Mouse (Mus musculus) embryonic facial prominence, embryonic 11.5 days (tissue): ENCODE data around the gene Ppm1b. TPM values are rescaled to one million over a fixed set of nuclear protein-coding genes. Genes with fewer than 3 reads are reported as not detected.

Source experiments
- ATAC-seq: fragments of 200-750 bp; cut with Nextera tagmentation; replicated peaks from 2 replicates; pipeline ENCODE4 v1.8.0; 2017; ENCODE audit warnings: low read depth; ENCODE audit not compliant: insufficient number of reproducible peaks, low FRiP score, low TSS enrichment
- DNase-seq: peaks from one replicate; pipeline ENCODE4 v3.0.0-alpha.2; 2015; ENCODE audit warnings: low spot score
- H3K27ac ChIP-seq: fragments of 300-500 bp; sonication (generic); replicated peaks from 2 replicates; pipeline ENCODE4 v1.5.1; 2014; ENCODE audit warnings: mild to moderate bottlenecking, low read depth, low read length, control low read depth
- H3K27me3 ChIP-seq: fragments of 300-500 bp; sonication (generic); 2 replicates; pipeline ENCODE4 v1.6.1; 2014; ENCODE audit warnings: mild to moderate bottlenecking, low read length, moderate library complexity, mixed read lengths; ENCODE audit not compliant: control insufficient read depth, insufficient read depth
- H3K36me3 ChIP-seq: fragments of 300-500 bp; sonication (generic); replicated peaks from 2 replicates; pipeline ENCODE4 v1.6.1; 2014; ENCODE audit warnings: low read depth, mild to moderate bottlenecking, low read length, moderate library complexity, mixed read lengths; ENCODE audit not compliant: control insufficient read depth, insufficient read depth
- H3K4me1 ChIP-seq: fragments of 300-500 bp; sonication (generic); 2 replicates; pipeline ENCODE4 v1.6.1; 2014; ENCODE audit warnings: low read length, mixed read lengths; ENCODE audit not compliant: control insufficient read depth, insufficient read depth
- H3K4me2 ChIP-seq: fragments of 300-500 bp; sonication (generic); 2 replicates; pipeline ENCODE4 v1.6.1; 2014; ENCODE audit warnings: low read depth, mild to moderate bottlenecking, control low read depth, low read length, moderate library complexity
- H3K4me3 ChIP-seq: fragments of 300-500 bp; sonication (generic); 2 replicates; pipeline ENCODE4 v1.5.1; 2014; ENCODE audit warnings: low read depth, low read length, control low read depth
- H3K9ac ChIP-seq: fragments of 300-500 bp; sonication (generic); replicated peaks from 2 replicates; pipeline ENCODE4 v1.6.1; 2014; ENCODE audit warnings: mild to moderate bottlenecking, control low read depth, low read length
- H3K9me3 ChIP-seq: fragments of 300-500 bp; sonication (generic); replicated peaks from 2 replicates; pipeline ENCODE4 v1.6.1; 2016; ENCODE audit warnings: mild to moderate bottlenecking, low read length, inconsistent platforms, mixed read lengths; ENCODE audit not compliant: control insufficient read depth
- WGBS: fragments of 180-500 bp; shearing (Covaris S2); extraction: QIAGEN DNeasy Blood & Tissue Kit; methylation state at CpG from one replicate; pipeline ENCODE4 v1.1.7; 2014; 5-methylcytosine and 5-hydroxymethylcytosine counted together
- polyA plus RNA-seq: library from polyadenylated mRNA; unstranded; fragments of >200 nt; fragmentation: Nextera tagmentation; extraction: Ambion mirVana; gene quantifications from 2 replicates; pipeline ENCODE4 v1.2.1, GENCODE M21; 2014

Ppm1b gene
- polyA plus RNA-seq, 1 experiment from 2014 or later = 93.9 TPM

- H3K4me3 ChIP-seq = no peak overlapping the region
- H3K36me3 ChIP-seq = no peaks in the 10 kb centered on the region
- no peak overlapping the region for H3K27ac ChIP-seq
- H3K4me1 ChIP-seq = no peaks in the 10 kb centered on the region
- H3K9me3 ChIP-seq = no peaks in the 10 kb centered on the region
- H3K9ac ChIP-seq = no peak overlapping the region
- no peak for DNase-seq
- ATAC-seq = no peak
- no peaks in the 10 kb centered on the region for H3K27me3 ChIP-seq
- 87% methylated on average over 4 of the region's 4 CpGs for WGBS
- no peak overlapping the region for H3K4me2 ChIP-seq
Observed at GRCm38 (mm10) chr17:85038311-85038710, 81.8 kb downstream of the Ppm1b start.

- H3K4me1 ChIP-seq = no peaks in the 10 kb centered on the region
- no peak overlapping the region for H3K4me2 ChIP-seq
- no peaks in the 10 kb centered on the region for H3K27me3 ChIP-seq
- ATAC-seq = no peak
- H3K4me3 ChIP-seq = no peak overlapping the region
- no peak overlapping the region for H3K27ac ChIP-seq
- WGBS = 90% methylated on average over 5 of the region's 5 CpGs
- no peak for DNase-seq
- H3K9me3 ChIP-seq = no peaks in the 10 kb centered on the region
- H3K9ac ChIP-seq = no peak overlapping the region
- no peaks in the 10 kb centered on the region for H3K36me3 ChIP-seq
Observed at GRCm38 (mm10) chr17:85038761-85039160, 82.2 kb downstream of the Ppm1b start.

DNA sequence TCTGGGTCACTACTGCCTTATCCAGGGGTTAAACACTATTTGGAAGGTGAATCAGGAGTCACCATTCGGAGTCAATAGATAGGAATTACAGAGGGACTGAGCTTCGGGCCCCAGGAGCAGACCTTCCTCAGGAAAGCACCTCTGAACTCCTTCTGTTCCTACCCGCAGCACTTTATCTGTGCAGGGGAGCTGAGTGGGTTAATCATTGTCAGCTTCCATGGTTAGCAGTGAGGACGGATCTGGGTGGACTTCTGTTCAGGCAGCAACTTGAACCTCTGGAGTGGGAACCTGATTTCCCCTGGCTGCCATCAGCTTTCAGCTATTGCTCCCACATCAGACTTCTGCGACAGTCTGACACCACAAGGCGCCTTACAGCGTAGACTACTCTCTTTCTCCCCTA is 84.4 kb downstream of the Ppm1b start:
- Histone ChIP-seq H3K9ac (no peak overlapping the region), H3K4me2 (no peak overlapping the region), H3K4me1 (no peaks in the 10 kb centered on the region), H3K9me3 (no peaks in the 10 kb centered on the region), H3K36me3 (no peaks in the 10 kb centered on the region), H3K4me3 (no peak overlapping the region), H3K27me3 (no peaks in the 10 kb centered on the region), H3K27ac (no peak overlapping the region)
- DNase-seq (no peak), ATAC-seq (no peak)
- WGBS = 79% methylated on average over 7 of the region's 7 CpGs

GRCm38 (mm10) chr17:85042419-85042818 is 85.9 kb downstream of the Ppm1b start:
- Histone ChIP-seq H3K27me3 (no peaks in the 10 kb centered on the region), H3K9ac (no peak overlapping the region), H3K27ac (no peak overlapping the region), H3K4me3 (no peak overlapping the region), H3K36me3 (no peaks in the 10 kb centered on the region), H3K4me1 (no peaks in the 10 kb centered on the region), H3K4me2 (no peak overlapping the region), H3K9me3 (no peaks in the 10 kb centered on the region)
- DNase-seq (no peak), ATAC-seq (no peak)
- 60% methylated on average over 6 of the region's 6 CpGs for WGBS

- H3K27me3 ChIP-seq = no peaks in the 10 kb centered on the region
- H3K9ac ChIP-seq = no peak overlapping the region
- no peaks in the 10 kb centered on the region for H3K36me3 ChIP-seq
- no peaks in the 10 kb centered on the region for H3K4me1 ChIP-seq
- ATAC-seq = no peak
- 86% methylated on average over 6 of the region's 6 CpGs for WGBS
- H3K9me3 ChIP-seq = no peaks in the 10 kb centered on the region
- no peak for DNase-seq
- H3K4me2 ChIP-seq = no peak overlapping the region
- no peak overlapping the region for H3K27ac ChIP-seq
- no peak overlapping the region for H3K4me3 ChIP-seq
Observed at GRCm38 (mm10) chr17:85043404-85043816, 86.9 kb downstream of the Ppm1b start.

DNA sequence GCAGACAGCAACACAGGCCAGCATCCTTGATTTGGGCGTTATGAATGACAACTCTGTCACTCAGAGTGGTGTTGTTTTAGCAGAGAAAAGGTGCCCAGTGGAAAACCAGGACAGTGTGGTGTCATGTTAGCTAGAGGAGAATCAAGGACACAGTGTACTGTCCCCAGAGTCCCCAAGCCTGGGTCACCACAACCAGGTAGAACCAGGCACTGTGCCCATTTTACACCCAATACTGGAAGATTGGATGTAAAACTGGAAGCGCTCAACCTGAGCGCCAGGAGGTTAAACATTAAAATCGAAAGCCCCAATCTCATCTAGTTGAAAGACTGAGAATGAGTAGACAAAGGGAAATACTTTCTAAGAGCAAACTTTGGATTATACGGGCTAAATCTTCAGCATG is 87.9 kb downstream of the Ppm1b start:
- Histone ChIP-seq H3K9me3 (no peaks in the 10 kb centered on the region), H3K4me2 (no peak overlapping the region), H3K36me3 (no peaks in the 10 kb centered on the region), H3K27ac (no peak overlapping the region), H3K4me1 (no peaks in the 10 kb centered on the region), H3K4me3 (no peak overlapping the region), H3K9ac (no peak overlapping the region), H3K27me3 (no peaks in the 10 kb centered on the region)
- WGBS = 88% methylated on average over 5 of the region's 5 CpGs
- ATAC-seq = no peak
- no peak for DNase-seq

GRCm38 (mm10) chr17:85045160-85045559 is 88.6 kb downstream of the Ppm1b start:
- no peak for ATAC-seq
- Histone ChIP-seq H3K27ac (no peak overlapping the region), H3K9ac (no peak overlapping the region), H3K4me2 (no peak overlapping the region), H3K4me1 (no peaks in the 10 kb centered on the region), H3K4me3 (no peak overlapping the region), H3K36me3 (no peaks in the 10 kb centered on the region), H3K9me3 (no peaks in the 10 kb centered on the region), H3K27me3 (no peaks in the 10 kb centered on the region)
- 87% methylated on average over 12 of the region's 12 CpGs for WGBS
- no peak for DNase-seq

- 89% methylated on average over 5 of the region's 5 CpGs for WGBS
- no peak overlapping the region for H3K27ac ChIP-seq
- ATAC-seq = no peak
Observed at GRCm38 (mm10) chr17:85048379-85048778, 91.8 kb downstream of the Ppm1b start.

More at GRCm38 (mm10) chr17:85048379-85048778, 91.8 kb downstream of the Ppm1b start:
- no peaks in the 10 kb centered on the region for H3K9me3 ChIP-seq
- DNase-seq = no peak
- no peaks in the 10 kb centered on the region for H3K27me3 ChIP-seq
- H3K4me2 ChIP-seq = no peak overlapping the region
- no peak overlapping the region for H3K9ac ChIP-seq
- no peaks in the 10 kb centered on the region for H3K4me1 ChIP-seq
- no peak overlapping the region for H3K4me3 ChIP-seq
- H3K36me3 ChIP-seq = no peaks in the 10 kb centered on the region
